Mouse (Mus musculus) small intestine, adult 2 months (tissue): ENCODE measurements around the gene Gm26920.

Source experiments
- CTCF ChIP-seq: fragments of 200-500 bp; IDR thresholded peaks from 2 replicates; pipeline ENCODE4 v1.5.1; 2012; ENCODE audit warnings: low read depth, mild to moderate bottlenecking, control low read depth, inconsistent platforms, low read length, moderate library complexity, mixed read lengths; ENCODE audit not compliant: insufficient replicate concordance, insufficient read length; ENCODE audit errors: extremely low read depth
- POLR2A ChIP-seq: fragments of 200-500 bp; IDR thresholded peaks from 2 replicates; pipeline ENCODE4 v1.6.1; 2012; ENCODE audit warnings: low read depth, mild to moderate bottlenecking, control low read depth, inconsistent platforms, low read length, moderate library complexity

- TF ChIP-seq CTCF, result no peak
- no peak for TF ChIP-seq POLR2A
Measured at GRCm38 (mm10) chr7:30136826-30137225, 46.6 kb upstream of the Gm26920 start.
